Mouse (Mus musculus): ENCODE data around the gene Nucb1.
A peak's percentile ranks its signal among the peaks of the same experiment; 100 is the strongest.

Gene Nucb1

DNA sequence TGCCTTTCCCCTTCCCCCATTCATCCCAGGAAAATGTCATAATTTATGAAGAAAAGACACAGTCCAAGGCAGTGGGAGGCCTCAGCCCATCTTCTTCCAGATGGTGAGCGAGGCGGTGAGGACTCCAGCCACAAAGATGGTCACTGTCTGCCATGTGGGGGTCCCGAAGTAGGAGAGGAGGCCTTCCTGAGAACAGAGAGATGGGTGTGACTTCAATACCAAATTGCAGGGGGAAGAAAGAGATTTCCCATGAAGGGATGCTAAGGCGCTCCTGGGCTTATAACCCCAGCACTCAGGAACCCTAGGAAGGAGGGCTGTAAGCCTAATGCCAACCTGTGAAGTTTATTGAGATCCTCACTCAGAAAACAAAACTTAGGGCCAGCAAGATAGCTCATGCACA lies 48.4 kb downstream of the Nucb1 start:
- DNase-seq (ENCODE audit: low spot score in 2 of 2): no peak

DNA sequence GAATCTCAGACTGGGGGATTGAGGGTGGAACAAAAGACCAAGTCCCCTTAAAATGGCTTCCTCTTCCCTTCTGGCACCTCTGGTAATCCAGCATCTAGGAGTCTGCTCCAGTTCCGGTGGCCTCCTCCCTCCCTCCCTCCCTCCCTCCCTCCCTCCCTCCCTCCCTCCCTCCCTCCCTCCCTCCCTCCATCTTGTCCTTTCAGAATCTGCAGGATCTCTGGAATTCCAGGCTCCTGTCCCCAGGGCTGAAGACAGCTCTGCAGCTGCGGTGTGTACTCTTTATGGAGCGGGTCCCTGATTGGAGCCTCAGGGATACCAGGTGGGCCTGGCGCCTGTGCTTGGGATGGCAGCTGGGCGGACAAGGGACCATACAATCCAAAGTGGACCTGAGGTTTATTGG lies 48.9 kb downstream of the Nucb1 start:
- DNase-seq (ENCODE audit: low spot score in 2 of 2): no peak

DNA sequence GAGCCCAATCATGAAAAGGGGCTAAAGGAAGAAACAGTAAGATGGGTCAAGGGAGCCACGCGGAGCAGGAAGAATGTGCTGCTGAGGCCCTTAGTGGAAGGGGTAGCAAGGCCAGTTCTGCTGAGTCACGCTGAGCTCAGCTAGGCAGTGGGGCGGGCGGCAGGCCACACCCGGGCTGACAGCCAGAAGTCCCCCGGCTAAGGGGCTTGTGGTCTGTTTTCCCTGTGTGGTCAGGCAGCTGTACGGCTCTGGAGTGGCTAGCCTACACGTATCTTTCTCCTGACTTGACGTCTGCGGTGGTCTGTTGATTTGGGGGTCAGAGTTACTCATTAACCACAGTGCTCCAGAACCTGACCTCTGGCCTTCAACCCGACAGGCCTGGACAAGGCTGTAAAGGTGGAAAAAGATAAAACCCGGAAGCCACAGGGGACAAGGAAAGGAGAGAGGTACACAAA lies 49.3 kb downstream of the Nucb1 start:
- DNase-seq (ENCODE audit: low spot score in 2 of 2): peak; percentile 79 to 82

DNA sequence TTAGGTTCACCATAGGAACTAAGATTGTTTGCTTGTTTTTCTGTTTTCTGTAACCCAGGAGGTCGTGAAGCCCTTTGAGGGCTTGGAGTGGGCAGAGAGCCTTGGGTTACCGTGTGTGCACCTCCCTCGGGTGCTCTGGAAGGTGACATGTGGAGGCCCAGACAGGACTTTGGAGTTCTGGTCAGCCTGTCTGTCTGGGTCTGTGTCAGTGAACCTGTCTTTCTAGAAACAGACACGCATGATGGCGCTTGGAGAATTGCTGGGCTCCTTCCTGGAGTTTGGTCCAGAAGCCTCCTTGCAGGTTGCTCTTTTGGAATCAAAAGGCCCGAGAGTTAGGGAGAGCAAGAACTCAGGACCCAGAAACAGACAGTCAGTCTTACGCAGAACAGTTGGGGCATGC lies 49.8 kb downstream of the Nucb1 start:
- no peak for DNase-seq (ENCODE audit: low spot score in 2 of 2)

DNA sequence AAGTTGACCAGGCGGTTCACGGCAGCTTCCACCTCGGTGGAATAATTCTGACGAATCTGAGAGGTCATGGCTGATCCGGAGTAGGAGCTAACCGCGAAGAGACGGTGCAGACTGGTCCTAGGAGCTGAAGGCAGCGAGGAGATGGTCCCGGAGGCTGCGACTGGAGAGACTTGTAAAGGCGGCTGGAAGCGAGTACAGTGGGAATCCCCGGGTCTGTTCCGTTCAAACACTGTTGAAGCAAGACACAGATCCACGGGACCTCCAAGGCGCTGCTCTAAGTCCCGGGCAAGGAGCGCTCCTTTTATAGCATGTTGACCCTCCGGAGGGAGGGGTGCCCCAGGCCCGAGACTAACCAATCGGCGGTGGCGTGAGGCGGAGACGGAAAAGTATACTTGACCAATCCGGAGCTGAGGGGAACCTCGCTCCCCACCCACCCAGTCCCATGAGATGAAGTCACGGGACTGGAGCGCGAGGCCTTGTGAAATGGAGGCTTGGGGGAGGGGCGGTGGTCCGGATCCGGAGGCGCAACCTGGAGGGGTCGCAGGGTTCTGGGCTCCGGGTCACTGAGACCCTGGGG lies 50.6 kb downstream of the Nucb1 start, which contains the start of gene Ftl1:
TSS of gene Ftl1 (minus strand) at position 321 of the 577 bp plus-strand sequence.
- DNase-seq (ENCODE audit: low spot score in 2 of 2): peak; percentile 91 to 97

DNA sequence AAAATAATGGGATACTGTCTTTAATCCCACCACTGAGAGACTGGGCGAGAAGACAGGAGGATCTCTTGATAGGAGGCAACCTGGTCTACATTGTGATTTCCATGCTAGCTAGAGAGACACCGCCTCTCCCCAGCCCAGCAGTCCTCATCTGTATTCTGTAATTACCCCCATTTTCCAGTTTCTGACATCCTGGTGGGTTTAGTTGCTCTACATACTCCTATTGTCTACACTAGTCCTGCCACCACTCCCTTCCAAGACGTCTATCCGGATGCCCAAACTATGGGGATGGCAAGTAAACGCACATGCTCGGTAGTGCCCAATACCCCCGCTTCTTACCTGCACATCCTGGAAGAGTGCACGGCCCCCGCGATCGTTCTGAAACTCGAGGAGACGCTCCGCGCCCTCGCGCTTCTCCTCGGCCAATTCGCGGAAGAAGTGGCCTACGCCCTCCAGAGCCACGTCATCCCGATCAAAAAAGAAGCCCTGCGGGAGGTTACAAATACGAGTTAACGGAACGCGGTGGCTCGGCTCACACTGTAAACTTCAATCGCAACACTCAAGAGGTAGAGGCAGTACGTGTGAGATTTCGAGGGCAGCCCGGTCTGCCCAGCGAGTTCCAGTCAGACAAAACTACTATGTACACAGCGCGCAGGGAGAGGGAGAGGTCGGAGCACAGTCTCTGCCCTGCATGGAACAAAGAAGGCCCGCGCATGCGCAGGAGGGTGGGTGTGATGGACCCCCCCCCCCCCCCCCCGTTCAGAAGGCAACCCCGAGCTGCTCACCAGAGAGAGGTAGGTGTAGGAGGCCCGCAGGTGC lies 51.2 kb downstream of the Nucb1 start:
- peak; percentile 46 to 72 for DNase-seq (ENCODE audit: low spot score in 2 of 2)

DNA sequence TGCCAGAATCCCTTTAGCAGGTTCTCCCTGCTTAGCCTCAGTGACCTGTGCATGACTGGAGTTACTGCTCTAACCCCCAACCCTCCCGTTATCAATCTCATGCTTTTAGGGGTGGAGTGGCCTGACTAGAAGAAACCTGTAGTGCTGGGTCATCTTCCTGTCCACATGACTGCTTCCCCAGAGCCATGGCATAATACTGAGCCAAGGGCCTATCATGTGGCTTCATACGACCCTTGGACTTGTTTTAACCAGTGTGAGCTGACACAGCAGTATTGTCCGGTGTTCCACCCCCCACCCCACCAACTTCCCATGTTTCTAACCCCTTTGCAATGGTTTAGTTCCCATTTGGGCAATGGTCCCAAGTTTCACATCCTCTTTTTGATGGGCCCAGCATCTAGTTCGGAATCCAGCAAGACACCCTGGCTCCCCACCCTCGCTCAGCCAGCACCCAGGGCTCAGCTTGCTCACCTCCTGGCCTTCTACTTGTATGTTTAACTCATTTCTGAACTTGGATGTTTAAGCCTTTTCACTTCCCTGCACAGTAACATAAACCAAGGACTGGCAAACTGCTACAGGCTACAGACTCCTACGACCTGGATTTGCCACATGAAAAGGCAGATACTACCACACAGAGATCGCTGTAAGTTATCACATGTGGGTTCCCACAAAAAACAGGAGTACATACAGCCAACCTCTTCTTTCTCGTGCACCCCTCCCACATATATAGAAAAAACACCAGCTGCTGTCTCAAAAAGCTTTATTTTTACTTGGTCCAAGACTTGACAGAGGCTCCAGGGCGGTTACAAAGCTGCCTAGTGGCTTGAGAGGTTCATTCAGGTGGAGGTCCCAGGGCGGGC lies 52.8 kb downstream of the Nucb1 start:
- peak in 1 of 2 experiments; percentile 51 for DNase-seq (ENCODE audit: low spot score in 2 of 2)

DNA sequence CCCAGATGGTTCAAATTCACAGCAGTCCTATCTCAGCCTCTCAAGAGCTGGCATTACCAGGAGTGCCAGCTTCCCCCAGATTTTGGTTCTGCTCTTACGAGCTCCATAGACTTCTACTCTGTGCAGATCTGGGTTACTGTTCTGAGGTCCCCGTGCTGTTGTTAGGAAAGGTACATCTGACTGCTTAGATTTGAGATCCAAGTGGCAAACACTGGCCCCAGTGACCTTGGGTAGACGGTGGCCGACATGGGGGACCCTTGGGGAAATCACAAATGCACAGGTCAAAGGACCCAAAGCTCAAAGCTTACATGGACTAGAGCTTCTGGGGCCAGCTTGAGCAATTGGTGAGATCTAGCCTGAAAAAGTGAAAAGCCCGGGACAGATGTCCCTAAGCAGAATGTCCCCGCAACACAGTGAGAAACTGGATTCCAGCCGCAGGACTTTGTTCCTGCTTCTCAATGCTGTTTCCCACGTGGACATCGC lies 53.4 kb downstream of the Nucb1 start:
- no peak for DNase-seq (ENCODE audit: low spot score in 2 of 2)

DNA sequence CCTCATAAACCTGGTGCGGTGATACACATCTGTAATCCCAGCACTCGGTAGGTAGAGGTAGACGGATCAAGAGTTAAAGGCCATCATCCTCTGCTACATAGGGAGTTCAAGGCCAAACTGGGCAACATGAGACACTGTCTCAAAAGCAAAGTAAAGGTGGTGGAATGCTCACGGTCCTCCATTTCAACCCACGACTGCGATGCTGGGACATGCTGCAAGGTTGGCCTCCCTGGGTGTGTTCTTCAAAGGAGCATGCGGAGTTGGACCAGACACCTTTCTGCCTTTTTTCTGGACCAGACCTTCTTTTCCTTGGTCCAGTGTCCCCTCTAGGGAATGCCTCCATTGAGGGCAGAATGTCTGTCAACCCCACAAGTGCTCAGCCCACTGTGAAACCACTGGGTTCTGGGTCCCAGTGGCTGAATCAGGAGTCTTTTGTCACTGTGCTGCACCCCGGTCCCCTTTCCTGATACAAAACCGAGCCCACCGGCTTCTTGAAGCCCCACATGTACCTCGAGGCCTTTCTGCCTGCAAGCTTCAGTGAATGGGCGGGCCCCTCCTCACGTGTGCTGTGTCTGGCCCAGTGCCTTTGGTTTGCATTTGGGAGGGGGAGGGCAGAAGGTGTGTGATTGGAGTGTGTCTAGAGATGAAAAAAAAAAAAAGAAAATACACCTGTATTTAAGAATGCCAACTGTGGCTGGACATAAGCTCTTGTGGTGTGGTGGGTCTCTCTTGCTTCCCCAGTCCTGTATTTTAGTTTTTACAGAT lies 54.1 kb downstream of the Nucb1 start:
- DNase-seq (ENCODE audit: low spot score in 2 of 2): no peak

DNA sequence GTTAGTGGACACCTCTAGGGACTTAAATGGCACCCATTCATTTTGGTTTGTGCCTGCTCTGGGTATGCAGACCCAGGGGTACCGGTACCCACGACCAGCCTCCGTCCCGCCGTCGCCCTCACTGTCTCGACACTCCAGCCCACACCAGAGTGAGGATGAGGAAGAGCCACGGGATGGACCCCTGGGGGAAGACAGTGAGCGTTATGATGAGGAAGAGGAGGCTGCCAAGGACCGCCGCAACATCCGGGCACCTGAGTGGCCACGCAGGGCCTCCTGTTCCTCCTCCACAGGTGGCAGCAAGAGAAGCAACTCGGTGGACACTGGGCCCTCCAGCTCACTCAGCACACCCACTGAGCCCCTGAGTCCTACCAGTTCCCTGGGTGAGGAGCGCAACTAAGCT lies 55.2 kb downstream of the Nucb1 start:
- no peak for DNase-seq (ENCODE audit: low spot score in 2 of 2)

DNA sequence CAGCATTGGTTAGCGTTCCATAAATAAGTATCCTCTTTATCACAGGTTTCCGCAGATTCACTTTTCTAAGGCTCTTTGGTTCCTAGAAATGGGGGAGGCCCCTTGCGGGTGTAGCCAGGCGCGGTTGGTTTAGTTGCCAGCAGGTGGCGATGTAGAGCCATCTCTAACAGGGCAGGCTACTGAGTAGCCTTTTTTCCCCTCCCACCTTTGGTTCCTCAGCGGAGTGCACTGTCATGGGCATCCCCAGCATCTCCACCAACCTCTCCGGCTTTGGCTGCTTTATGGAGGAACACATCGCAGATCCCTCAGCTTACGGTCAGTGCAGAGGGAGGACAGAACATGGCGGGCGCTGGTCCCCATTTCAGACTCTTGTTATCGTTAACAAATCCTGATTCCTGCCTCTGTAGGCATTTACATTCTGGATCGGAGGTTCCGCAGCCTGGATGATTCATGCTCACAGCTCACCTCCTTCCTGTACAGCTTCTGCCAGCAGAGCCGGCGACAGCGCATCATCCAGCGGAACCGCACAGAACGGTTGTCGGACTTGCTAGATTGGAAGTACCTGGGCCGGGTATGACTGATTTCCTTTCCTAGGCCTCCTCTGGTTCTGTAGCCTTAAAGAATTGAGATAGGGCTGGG lies 58.7 kb downstream of the Nucb1 start:
- peak in 1 of 2 experiments; percentile 77 for DNase-seq (ENCODE audit: low spot score in 2 of 2)

DNA sequence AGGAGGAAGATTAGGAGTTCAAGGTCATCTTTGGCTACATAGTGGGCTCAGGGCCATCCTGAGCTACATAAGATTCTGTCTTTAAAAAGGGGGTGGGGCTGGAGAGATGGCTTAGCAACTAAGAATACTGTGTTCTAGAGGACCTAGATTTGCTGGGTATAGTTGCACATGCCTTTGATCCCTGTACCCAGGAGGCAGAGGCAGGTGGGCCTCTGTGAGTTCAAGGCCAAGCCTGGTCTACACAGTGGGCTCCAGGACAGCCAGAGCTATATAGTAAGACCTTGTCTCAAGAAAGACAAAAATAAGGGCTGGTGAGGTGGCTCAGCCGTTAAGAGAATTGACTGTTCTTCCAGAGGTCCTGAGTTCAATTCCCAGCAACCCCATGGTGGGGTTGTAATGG lies 60.2 kb downstream of the Nucb1 start:
- DNase-seq (ENCODE audit: low spot score in 2 of 2): no peak

DNA sequence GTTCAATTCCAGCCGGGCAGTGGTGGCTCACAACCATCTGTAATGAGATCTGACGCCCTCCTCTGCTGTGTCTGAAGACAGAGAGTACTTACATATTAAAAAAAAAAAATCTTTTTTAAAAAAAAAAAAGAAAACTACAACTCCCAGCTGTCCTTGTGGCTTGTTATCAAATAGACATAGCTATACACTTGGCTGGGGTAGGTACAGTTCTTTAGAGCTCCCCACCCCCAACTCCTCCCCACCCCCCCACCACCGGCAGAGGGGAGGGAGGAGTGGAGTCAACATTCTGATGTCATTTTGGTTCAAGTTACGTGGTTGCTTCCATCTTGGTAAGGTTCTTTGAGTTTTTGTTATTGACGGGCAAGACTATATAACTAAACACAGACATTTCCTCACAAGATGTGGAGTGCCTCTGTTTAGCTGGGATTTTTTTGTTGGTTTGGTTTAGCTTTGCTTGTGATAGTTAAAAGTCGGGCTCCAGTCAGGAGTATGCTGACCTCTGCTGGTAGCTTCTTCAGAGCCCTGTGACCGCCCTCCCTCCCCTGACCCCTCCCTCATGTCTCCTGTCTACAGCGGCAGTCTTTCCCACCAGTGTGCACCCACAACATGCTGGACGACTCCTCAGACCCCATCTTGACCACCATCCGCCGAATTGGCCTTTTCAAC lies 62.7 kb downstream of the Nucb1 start:
- no peak for DNase-seq (ENCODE audit: low spot score in 2 of 2)

DNA sequence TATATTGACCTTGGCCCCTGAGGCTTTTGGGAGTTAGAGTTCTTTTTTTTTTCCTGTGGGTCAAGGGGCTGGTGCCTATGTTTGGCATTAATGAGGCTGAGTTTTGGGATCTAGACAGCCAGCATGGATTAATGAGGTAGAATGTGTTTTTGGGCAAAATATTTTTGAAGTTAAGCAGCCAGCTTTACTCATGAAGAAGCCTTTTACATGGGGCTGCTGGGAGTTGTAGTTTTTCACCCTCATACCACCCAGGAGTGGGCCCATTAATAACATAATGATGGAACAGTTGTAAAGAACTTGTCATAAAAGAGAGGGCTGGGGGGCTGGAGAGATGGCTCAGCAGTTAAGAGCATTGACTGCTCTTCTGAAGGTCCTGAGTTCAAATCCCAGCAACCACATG lies 63.6 kb downstream of the Nucb1 start:
- no peak for DNase-seq (ENCODE audit: low spot score in 2 of 2)

DNA sequence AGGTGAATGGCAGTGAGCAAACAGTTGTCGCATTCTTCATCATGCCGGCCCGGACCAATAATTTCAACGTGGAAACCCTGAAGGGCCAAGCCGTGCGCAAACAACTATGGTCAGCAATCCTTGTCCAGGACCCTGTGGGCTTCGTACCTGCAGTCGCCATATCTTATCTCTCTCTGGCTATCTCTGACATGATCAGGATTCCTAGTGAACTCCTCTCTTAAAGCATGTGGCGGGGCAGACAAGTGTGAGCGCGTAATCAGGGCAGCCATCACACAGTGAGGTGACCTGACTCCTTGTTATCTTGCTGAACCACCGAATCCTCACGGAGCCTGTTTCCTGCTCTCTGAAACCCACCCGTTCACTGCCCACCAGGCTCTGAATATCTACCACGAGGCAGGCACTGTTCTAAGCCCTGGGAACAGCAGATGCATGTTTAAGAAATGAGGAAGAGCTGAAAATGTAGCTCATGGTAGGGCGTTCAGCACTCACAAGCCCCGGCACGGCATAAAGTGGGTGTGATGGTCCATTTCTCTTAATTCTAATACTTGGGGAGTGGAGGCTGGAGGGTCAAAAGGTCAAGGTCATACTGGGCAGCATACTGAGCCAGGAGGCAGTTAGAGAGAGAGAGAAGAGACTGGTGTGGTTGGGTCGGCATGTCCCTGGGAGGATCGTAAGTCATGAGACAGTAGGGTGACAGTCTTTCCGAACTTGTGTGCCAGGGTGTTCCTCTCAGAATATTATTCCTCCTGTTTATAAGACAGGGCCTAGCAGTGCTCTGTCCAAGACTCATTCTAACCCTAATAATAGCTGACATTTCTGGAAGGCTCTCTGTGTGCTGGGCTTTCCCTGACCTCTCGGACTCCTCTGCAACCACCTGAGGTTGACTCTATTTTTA lies 66.4 kb downstream of the Nucb1 start:
- DNase-seq (ENCODE audit: low spot score in 2 of 2): no peak

All from urinary bladder, postnatal 36 days (tissue).